Mouse (Mus musculus) lung, embryonic 16.5 days (tissue): ENCODE data around the gene Pknox1. TPM values are rescaled to one million over a fixed set of nuclear protein-coding genes. Genes with fewer than 3 reads are reported as not detected.
"Not testable (repeated sequence)": the region's sequence is repeated elsewhere in the genome, so short reads cannot be mapped to it uniquely, and the experiment has no call there.

Source experiments
- ATAC-seq: fragments of 200-750 bp; cut with Nextera tagmentation; 2 replicates; pipeline ENCODE4 v1.8.0; 2017; ENCODE audit warnings: low read depth, mild to moderate bottlenecking, moderate library complexity
- H3K27ac ChIP-seq: fragments of 300-500 bp; sonication (generic); 2 replicates; pipeline ENCODE4 v1.5.1; 2014; ENCODE audit warnings: mild to moderate bottlenecking, control low read depth, low read length
- H3K27me3 ChIP-seq: fragments of 300-500 bp; sonication (generic); 2 replicates; pipeline ENCODE4 v1.6.1; 2014; ENCODE audit warnings: low read depth, low read length, mixed read lengths; ENCODE audit not compliant: control insufficient read depth, insufficient read depth
- H3K36me3 ChIP-seq: fragments of 300-500 bp; sonication (generic); 2 replicates; pipeline ENCODE4 v1.6.1; 2014; ENCODE audit warnings: low read length; ENCODE audit not compliant: control insufficient read depth, insufficient read depth
- H3K4me1 ChIP-seq: fragments of 300-500 bp; sonication (generic); replicated peaks from 2 replicates; pipeline ENCODE4 v1.6.1; 2014; ENCODE audit warnings: low read length, mixed read lengths; ENCODE audit not compliant: control insufficient read depth, insufficient read depth
- H3K4me2 ChIP-seq: fragments of 300-500 bp; sonication (generic); 2 replicates; pipeline ENCODE4 v1.6.1; 2014; ENCODE audit warnings: low read depth, low read length, control low read depth
- H3K4me3 ChIP-seq: fragments of 300-500 bp; sonication (generic); 2 replicates; pipeline ENCODE4 v1.5.1; 2014; ENCODE audit warnings: mild to moderate bottlenecking, low read length, control low read depth
- H3K9ac ChIP-seq: fragments of 300-500 bp; sonication (generic); 2 replicates; pipeline ENCODE4 v1.6.1; 2014; ENCODE audit warnings: low read length, control low read depth
- H3K9me3 ChIP-seq: fragments of 300-500 bp; sonication (generic); 2 replicates; pipeline ENCODE4 v1.6.1; 2016; ENCODE audit warnings: low read length; ENCODE audit not compliant: control insufficient read depth
- WGBS: fragments of 180-500 bp; shearing (Covaris S2); extraction: QIAGEN DNeasy Blood & Tissue Kit; methylation state at CpG from one replicate; pipeline ENCODE4 v1.1.7; 2014; 5-methylcytosine and 5-hydroxymethylcytosine counted together
- polyA plus RNA-seq: library from polyadenylated mRNA; unstranded; fragments of >200 nt; fragmentation: Nextera tagmentation; extraction: Ambion mirVana; gene quantifications from 2 replicates; pipeline ENCODE4 v1.2.1, GENCODE M21; 2015

Pknox1 gene
- polyA plus RNA-seq, 1 experiment from 2014 or later: 44.1 TPM

DNA sequence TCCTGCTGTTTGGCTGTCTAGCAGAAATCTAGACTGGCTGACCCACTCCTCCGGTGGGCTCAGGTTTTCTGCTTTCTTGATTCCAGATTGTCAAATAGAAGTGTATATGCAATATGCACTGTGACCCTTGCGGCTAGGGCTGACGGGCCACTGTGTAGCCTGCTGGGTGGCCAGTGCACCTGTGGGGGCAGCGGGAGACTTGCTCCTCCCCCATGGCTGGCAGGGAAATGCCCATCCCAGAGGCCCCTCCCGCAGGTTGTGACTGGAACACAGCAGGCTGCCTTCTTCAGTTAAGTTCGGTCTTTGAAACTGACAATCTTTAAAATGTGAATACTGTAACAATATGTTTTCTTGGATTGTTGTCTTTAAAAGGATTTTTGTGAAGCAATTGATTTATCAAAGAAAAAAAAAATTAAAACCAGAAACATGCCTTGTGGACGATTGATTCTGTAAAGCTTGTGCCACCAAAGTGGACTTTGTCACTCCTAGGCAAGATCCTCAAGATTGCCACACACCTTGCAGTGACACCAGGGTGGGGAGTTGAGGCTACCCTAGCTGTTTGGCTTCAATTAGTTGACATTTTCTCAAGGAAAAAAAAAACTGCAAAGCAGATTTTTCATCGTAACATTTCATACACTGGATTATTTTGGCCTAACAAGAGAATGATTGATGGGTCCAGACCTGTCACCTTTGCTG lies 42.9 kb downstream of the Pknox1 start:
- no peak overlapping the region for H3K4me3 ChIP-seq
- no peaks in the 10 kb centered on the region for H3K27me3 ChIP-seq
- ATAC-seq: no peak
- no peaks in the 10 kb centered on the region for H3K9me3 ChIP-seq
- H3K4me2 ChIP-seq: no peak overlapping the region
- H3K36me3 ChIP-seq: peaks cover 13% of the 10 kb centered on the region
- no peak overlapping the region for H3K27ac ChIP-seq
- no peak overlapping the region for H3K9ac ChIP-seq
- WGBS: 83% methylated on average over 8 of the region's 8 CpGs
- no peaks in the 10 kb centered on the region for H3K4me1 ChIP-seq

- H3K27me3 ChIP-seq, H3K4me3 ChIP-seq, H3K4me1 ChIP-seq, H3K4me2 ChIP-seq, H3K9ac ChIP-seq, H3K9me3 ChIP-seq, H3K27ac ChIP-seq, ATAC-seq: not testable (repeated sequence)
- H3K36me3 ChIP-seq: peaks cover 13% of the 10 kb centered on the region
- WGBS: 93% methylated on average over 3 of the region's 3 CpGs
Observed at GRCm38 (mm10) chr17:31609173-31609572, 44.6 kb downstream of the Pknox1 start.

DNA sequence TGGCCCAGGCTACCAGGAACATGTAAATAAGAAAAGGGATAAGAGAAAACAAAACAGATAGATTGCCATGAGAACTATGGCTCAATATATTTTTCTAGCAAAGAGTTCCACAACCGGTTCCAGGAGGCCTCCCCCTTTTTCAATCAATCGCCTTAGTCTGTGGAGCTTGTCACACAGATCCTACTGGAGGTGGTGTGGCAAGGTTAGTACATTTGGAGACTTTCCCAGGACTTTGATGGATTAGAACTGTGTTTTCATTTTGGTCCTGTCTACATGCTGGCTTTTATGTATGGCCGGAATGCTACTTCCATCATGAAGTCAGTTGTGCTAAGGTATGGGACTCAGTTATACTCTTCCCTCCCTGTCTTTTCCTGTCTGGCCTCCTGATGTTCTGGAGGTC lies 45.4 kb downstream of the Pknox1 start:
- Histone ChIP-seq H3K4me3 (no peak overlapping the region), H3K9me3 (no peaks in the 10 kb centered on the region), H3K9ac (no peak overlapping the region), H3K4me2 (no peak overlapping the region), H3K4me1 (0 out of 2 replicates have a peak, but pooled peaks cover 2% of the 10 kb centered on the region), H3K27me3 (no peaks in the 10 kb centered on the region), H3K36me3 (peaks cover 8% of the 10 kb centered on the region), H3K27ac (no peak overlapping the region)
- ATAC-seq: no peak
- 82% methylated on average over 3 of the region's 3 CpGs for WGBS

GRCm38 (mm10) chr17:31613086-31613755 lies 48.7 kb downstream of the Pknox1 start:
- H3K27ac ChIP-seq: no peak overlapping the region
- no peaks in the 10 kb centered on the region for H3K27me3 ChIP-seq
- H3K9ac ChIP-seq: no peak overlapping the region
- no peaks in the 10 kb centered on the region for H3K36me3 ChIP-seq
- no peaks in the 10 kb centered on the region for H3K9me3 ChIP-seq
- no peak overlapping the region for H3K4me3 ChIP-seq
- peak; percentile 61 for ATAC-seq
- WGBS: 51% methylated on average over 4 of the region's 4 CpGs
- 0 out of 2 replicates have a peak, but pooled peaks cover 2% of the 10 kb centered on the region for H3K4me1 ChIP-seq
- H3K4me2 ChIP-seq: no peak overlapping the region

- Histone ChIP-seq H3K4me3 (no peak overlapping the region), H3K9me3 (no peaks in the 10 kb centered on the region), H3K9ac (no peak overlapping the region), H3K27me3 (no peaks in the 10 kb centered on the region), H3K27ac (no peak overlapping the region), H3K36me3 (no peaks in the 10 kb centered on the region), H3K4me1 (no peaks in the 10 kb centered on the region), H3K4me2 (no peak overlapping the region)
- 86% methylated on average over 4 of the region's 4 CpGs for WGBS
- ATAC-seq: no peak
Observed at GRCm38 (mm10) chr17:31623101-31623500, 58.6 kb downstream of the Pknox1 start.

GRCm38 (mm10) chr17:31627961-31628360 lies 63.4 kb downstream of the Pknox1 start:
- ATAC-seq: no peak
- no peak overlapping the region for H3K4me3 ChIP-seq
- 90% methylated on average over 2 of the region's 2 CpGs for WGBS
- H3K4me2 ChIP-seq: no peak overlapping the region
- no peaks in the 10 kb centered on the region for H3K27me3 ChIP-seq
- H3K4me1 ChIP-seq: no peaks in the 10 kb centered on the region
- no peak overlapping the region for H3K27ac ChIP-seq
- H3K9me3 ChIP-seq: no peaks in the 10 kb centered on the region; the same call in 1 of the 2 replicates
- H3K36me3 ChIP-seq: no peaks in the 10 kb centered on the region
- no peak overlapping the region for H3K9ac ChIP-seq

- Histone ChIP-seq H3K27ac (no peak overlapping the region), H3K9ac (no peak overlapping the region), H3K4me2 (no peak overlapping the region), H3K4me3 (no peak overlapping the region), H3K27me3 (peaks cover 5% of the 10 kb centered on the region), H3K4me1 (peaks cover 2% of the 10 kb centered on the region), H3K36me3 (no peaks in the 10 kb centered on the region), H3K9me3 (no peaks in the 10 kb centered on the region; the same call in 1 of the 2 replicates)
- WGBS: 70% methylated on average over 10 of the region's 10 CpGs
- no peak for ATAC-seq
Observed at GRCm38 (mm10) chr17:31631081-31631800, 66.7 kb downstream of the Pknox1 start.

GRCm38 (mm10) chr17:31633007-31633406 lies 68.5 kb downstream of the Pknox1 start:
- no peak overlapping the region for H3K4me2 ChIP-seq
- peaks cover 11% of the 10 kb centered on the region for H3K4me1 ChIP-seq
- H3K9me3 ChIP-seq: no peaks in the 10 kb centered on the region; the same call in 1 of the 2 replicates
- H3K9ac ChIP-seq: no peak overlapping the region
- no peaks in the 10 kb centered on the region for H3K36me3 ChIP-seq
- no peak overlapping the region for H3K4me3 ChIP-seq
- no peak overlapping the region for H3K27ac ChIP-seq
- H3K27me3 ChIP-seq: peaks cover 7% of the 10 kb centered on the region
- WGBS: 63% methylated on average over 6 of the region's 6 CpGs
- no peak for ATAC-seq

DNA sequence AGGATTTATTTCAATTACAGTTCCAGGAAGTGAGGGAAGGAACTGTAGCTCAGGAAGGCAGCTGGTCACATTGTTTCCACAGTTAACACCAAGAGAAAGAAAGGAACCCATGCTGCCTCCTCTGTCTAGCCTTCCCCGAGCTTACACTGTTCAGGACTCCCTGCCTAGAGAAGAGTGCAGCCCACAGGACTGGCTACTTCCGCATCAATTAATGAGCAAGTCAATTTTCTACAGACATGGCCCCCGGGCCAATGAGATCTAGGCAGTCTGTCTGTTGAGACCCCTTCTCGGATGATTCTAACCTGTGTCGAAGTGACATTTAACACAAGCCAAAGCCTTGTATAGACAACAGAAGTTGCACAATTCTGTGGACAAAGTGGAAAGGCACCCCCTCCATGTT lies 70.4 kb downstream of the Pknox1 start:
- no peak overlapping the region for H3K4me2 ChIP-seq
- no peak overlapping the region for H3K9ac ChIP-seq
- H3K27me3 ChIP-seq: peaks cover 7% of the 10 kb centered on the region
- H3K4me3 ChIP-seq: no peak overlapping the region
- H3K27ac ChIP-seq: no peak overlapping the region
- peaks cover 13% of the 10 kb centered on the region for H3K4me1 ChIP-seq
- H3K9me3 ChIP-seq: no peaks in the 10 kb centered on the region
- H3K36me3 ChIP-seq: no peaks in the 10 kb centered on the region
- ATAC-seq: no peak
- 74% methylated on average over 5 of the region's 5 CpGs for WGBS
